Mouse (Mus musculus) intestine, embryonic 14.5 days (tissue): ENCODE data around the gene Zbtb32. TPM values are rescaled to one million over a fixed set of nuclear protein-coding genes. Genes with fewer than 3 reads are reported as not detected.

Experiments used
- ATAC-seq: fragments of 200-750 bp; cut with Nextera tagmentation; replicated peaks from 2 replicates; pipeline ENCODE4 v1.8.0; 2017; ENCODE audit warnings: low read depth, moderate number of reproducible peaks, moderate TSS enrichment, moderate library complexity; ENCODE audit not compliant: low FRiP score, low TSS enrichment
- DNase-seq: peaks from one replicate; pipeline ENCODE4 v3.0.0-alpha.2; 2018; ENCODE audit warnings: low spot score
- H3K27ac ChIP-seq: fragments of 300-500 bp; sonication (generic); 2 replicates; pipeline ENCODE4 v1.5.1; 2014; ENCODE audit warnings: low read depth, mild to moderate bottlenecking, control low read depth
- H3K27me3 ChIP-seq: fragments of 300-500 bp; sonication (generic); replicated peaks from 2 replicates; pipeline ENCODE4 v1.6.1; 2014; ENCODE audit warnings: low read length, control low read depth; ENCODE audit not compliant: control insufficient read depth, insufficient read depth
- H3K36me3 ChIP-seq: fragments of 300-500 bp; sonication (generic); 2 replicates; pipeline ENCODE4 v1.6.1; 2014; ENCODE audit warnings: low read length, control low read depth; ENCODE audit not compliant: control insufficient read depth, insufficient read depth
- H3K4me1 ChIP-seq: fragments of 300-500 bp; sonication (generic); replicated peaks from 2 replicates; pipeline ENCODE4 v1.6.1; 2014; ENCODE audit warnings: low read length, control low read depth, mixed read lengths; ENCODE audit not compliant: control insufficient read depth, insufficient read depth
- H3K4me2 ChIP-seq: fragments of 300-500 bp; sonication (generic); 2 replicates; pipeline ENCODE4 v1.6.1; 2014; ENCODE audit warnings: low read length
- H3K4me3 ChIP-seq: fragments of 300-500 bp; sonication (generic); 2 replicates; pipeline ENCODE4 v1.5.1; 2014; ENCODE audit warnings: low read depth, low read length, control low read depth, mixed read lengths
- H3K9ac ChIP-seq: fragments of 300-500 bp; sonication (generic); 2 replicates; pipeline ENCODE4 v1.6.1; 2014; ENCODE audit warnings: mild to moderate bottlenecking, low read length
- H3K9me3 ChIP-seq: fragments of 300-500 bp; sonication (generic); 2 replicates; pipeline ENCODE4 v1.6.1; 2016; ENCODE audit warnings: low read length, control low read depth; ENCODE audit not compliant: control insufficient read depth
- WGBS: fragments of 180-500 bp; shearing (Covaris S2); extraction: QIAGEN DNeasy Blood & Tissue Kit; methylation state at CpG from one replicate; pipeline ENCODE4 v1.1.7; 2014; 5-methylcytosine and 5-hydroxymethylcytosine counted together
- polyA plus RNA-seq: library from polyadenylated mRNA; unstranded; fragments of >200 nt; fragmentation: Nextera tagmentation; extraction: Ambion mirVana; gene quantifications from 2 replicates; pipeline ENCODE4 v1.2.1, GENCODE M21; 2014

The Zbtb32 gene
- polyA plus RNA-seq, 1 experiment from 2014 or later, result 0.83 TPM

GRCm38 (mm10) chr7:30566033-30566432 lies 32.7 kb downstream of the Zbtb32 start:
- WGBS, result 87% methylated on average over 9 of the region's 9 CpGs
- peaks cover 54% of the 10 kb centered on the region for H3K36me3 ChIP-seq
- no peak for DNase-seq
- H3K4me1 ChIP-seq, result peaks cover 8% of the 10 kb centered on the region; the same call in 1 of the 2 replicates
- no peak overlapping the region for H3K4me3 ChIP-seq
- no peaks in the 10 kb centered on the region for H3K27me3 ChIP-seq
- no peak overlapping the region for H3K4me2 ChIP-seq
- no peaks in the 10 kb centered on the region for H3K9me3 ChIP-seq
- no peak for ATAC-seq
- no peak overlapping the region for H3K9ac ChIP-seq
- H3K27ac ChIP-seq, result no peak overlapping the region

- Histone ChIP-seq H3K4me3 (no peak within 1 kb of the TSS), H3K9ac (0 out of 2 replicates have a peak within 1 kb of the TSS, but pooled peaks have one; percentile 81), H3K36me3 (peaks cover 44% of the 10 kb centered on the region), H3K4me1 (peaks cover 8% of the 10 kb centered on the region; the same call in 1 of the 2 replicates), H3K9me3 (no peaks in the 10 kb centered on the region), H3K27me3 (no peaks in the 10 kb centered on the region), H3K4me2 (no peak within 1 kb of the TSS; the same call in 1 of the 2 replicates), H3K27ac (no peak within 1 kb of the TSS)
- no peak for ATAC-seq
- WGBS, result 96% methylated on average over 12 of the region's 12 CpGs
- no peak for DNase-seq
Observed at GRCm38 (mm10) chr7:30564970-30565571, 33.6 kb downstream of the Zbtb32 start, which contains the start of gene Igflr1. Igflr1 (plus strand) TSS chr7:30565427.

- peaks cover 10% of the 10 kb centered on the region; the same call in 1 of the 2 replicates for H3K4me1 ChIP-seq
- peak overlapping the region; percentile 83 for H3K4me3 ChIP-seq
- no peak for ATAC-seq
- 22% methylated on average over 6 of the region's 6 CpGs for WGBS
- H3K27ac ChIP-seq, result peak overlapping the region; percentile 96; the same call in 1 of the 2 replicates
- peaks cover 33% of the 10 kb centered on the region for H3K36me3 ChIP-seq
- DNase-seq, result no peak
- peak overlapping the region; percentile 60 for H3K4me2 ChIP-seq
- H3K9me3 ChIP-seq, result no peaks in the 10 kb centered on the region
- no peaks in the 10 kb centered on the region for H3K27me3 ChIP-seq
- H3K9ac ChIP-seq, result peak overlapping the region; percentile 81; the same call in 1 of the 2 replicates
Observed at GRCm38 (mm10) chr7:30563906-30564280, 34.8 kb downstream of the Zbtb32 start.

GRCm38 (mm10) chr7:30563117-30563905 lies 35.4 kb downstream of the Zbtb32 start, which contains the start of the genes U2af1l4, Gm49396 and Psenen:
U2af1l4 (plus strand) TSS chr7:30563301.
Gm49396 (plus strand) TSS chr7:30563344.
Psenen (minus strand) TSS chr7:30563627.
- peak within 1 kb of the TSS; percentile 60 for H3K4me2 ChIP-seq
- ATAC-seq (peak; percentile 84), DNase-seq (peak; percentile 92)
- H3K27me3 ChIP-seq, result no peaks in the 10 kb centered on the region
- WGBS, result under 1% methylated on average over 45 of the region's 45 CpGs
- H3K9ac ChIP-seq, result peak within 1 kb of the TSS; percentile 81
- H3K4me3 ChIP-seq, result peak within 1 kb of the TSS; percentile 83
- H3K9me3 ChIP-seq, result no peaks in the 10 kb centered on the region
- H3K4me1 ChIP-seq, result peaks cover 15% of the 10 kb centered on the region; the same call in 1 of the 2 replicates
- peaks cover 27% of the 10 kb centered on the region for H3K36me3 ChIP-seq
- H3K27ac ChIP-seq, result peak within 1 kb of the TSS; percentile 96

GRCm38 (mm10) chr7:30562526-30563116 lies 36.1 kb downstream of the Zbtb32 start:
- Histone ChIP-seq H3K9ac (peak overlapping the region; percentile 81), H3K36me3 (peaks cover 23% of the 10 kb centered on the region), H3K27ac (peak overlapping the region; percentile 62), H3K27me3 (no peaks in the 10 kb centered on the region), H3K4me3 (peak overlapping the region; percentile 83), H3K9me3 (no peaks in the 10 kb centered on the region), H3K4me1 (peaks cover 16% of the 10 kb centered on the region; the same call in 1 of the 2 replicates), H3K4me2 (peak overlapping the region; percentile 60)
- 1% methylated on average over 27 of the region's 27 CpGs for WGBS
- DNase-seq (peak; percentile 62), ATAC-seq (no peak; the same call in 1 of the 2 replicates)

- Histone ChIP-seq H3K9me3 (no peaks in the 10 kb centered on the region), H3K27me3 (no peaks in the 10 kb centered on the region), H3K36me3 (peaks cover 25% of the 10 kb centered on the region), H3K27ac (no peak overlapping the region), H3K4me3 (no peak overlapping the region), H3K4me1 (peaks cover 16% of the 10 kb centered on the region; the same call in 1 of the 2 replicates), H3K9ac (no peak overlapping the region), H3K4me2 (peak overlapping the region; percentile 49; the same call in 1 of the 2 replicates)
- WGBS, result 74% methylated on average over 2 of the region's 2 CpGs
- ATAC-seq, result no peak
- no peak for DNase-seq
Observed at GRCm38 (mm10) chr7:30560296-30560695, 38.4 kb downstream of the Zbtb32 start.

GRCm38 (mm10) chr7:30559443-30559954 lies 39.2 kb downstream of the Zbtb32 start, which contains the start of gene Lin37:
Lin37 (minus strand) TSS chr7:30559838.
- 1% methylated on average over 20 of the region's 20 CpGs for WGBS
- Histone ChIP-seq H3K27ac (no peak within 1 kb of the TSS; the same call in 1 of the 2 replicates), H3K36me3 (peaks cover 29% of the 10 kb centered on the region), H3K4me1 (peaks cover 16% of the 10 kb centered on the region; the same call in 1 of the 2 replicates), H3K9ac (peak within 1 kb of the TSS; percentile 60), H3K4me2 (peak within 1 kb of the TSS; percentile 91), H3K9me3 (no peaks in the 10 kb centered on the region), H3K4me3 (peak within 1 kb of the TSS; percentile 70), H3K27me3 (no peaks in the 10 kb centered on the region)
- peak; percentile 79 for ATAC-seq
- DNase-seq, result peak; percentile 91
